Mouse (Mus musculus) R1 (cell line): ENCODE measurements around the gene Bace2.

Experiments
- DNase-seq: peaks from one replicate; pipeline ENCODE4 v3.0.0-alpha.2; 2018; ENCODE audit warnings: low read depth, low spot score

Bace2 gene

GRCm38 (mm10) chr16:97401741-97402140 lies 45.2 kb downstream of the Bace2 start:
- DNase-seq = no peak

DNA sequence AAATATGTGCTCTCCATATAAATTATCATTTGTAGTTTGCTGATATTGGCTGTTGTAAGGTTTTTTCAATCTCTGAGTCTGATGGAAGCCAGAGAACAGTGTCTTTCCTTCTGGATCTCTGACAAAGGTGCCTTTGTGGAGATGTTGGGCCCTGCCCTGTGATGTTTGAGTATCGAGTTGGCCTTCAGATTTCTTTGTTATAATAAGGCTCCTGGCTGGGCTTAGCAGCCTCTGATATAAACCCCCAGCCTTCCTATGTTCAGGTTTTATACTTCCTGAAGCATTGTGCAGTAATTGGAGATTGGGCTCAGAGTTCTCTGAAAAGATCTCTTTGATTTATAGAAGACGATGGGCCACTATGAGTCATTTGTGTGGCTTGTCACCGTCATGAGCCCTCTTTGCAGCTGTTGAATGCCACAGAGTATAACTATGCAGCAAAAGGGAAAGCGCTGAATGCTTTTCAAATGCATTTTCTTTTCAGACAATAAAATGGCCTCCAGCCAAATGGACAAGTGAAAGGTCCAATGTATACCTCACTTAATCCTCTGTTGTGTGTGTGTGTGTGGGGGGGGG lies 45.8 kb downstream of the Bace2 start:
- DNase-seq = no peak

- no peak for DNase-seq
These were observed 49.0 kb downstream of the Bace2 start for GRCm38 (mm10) chr16:97405476-97406012.

DNA sequence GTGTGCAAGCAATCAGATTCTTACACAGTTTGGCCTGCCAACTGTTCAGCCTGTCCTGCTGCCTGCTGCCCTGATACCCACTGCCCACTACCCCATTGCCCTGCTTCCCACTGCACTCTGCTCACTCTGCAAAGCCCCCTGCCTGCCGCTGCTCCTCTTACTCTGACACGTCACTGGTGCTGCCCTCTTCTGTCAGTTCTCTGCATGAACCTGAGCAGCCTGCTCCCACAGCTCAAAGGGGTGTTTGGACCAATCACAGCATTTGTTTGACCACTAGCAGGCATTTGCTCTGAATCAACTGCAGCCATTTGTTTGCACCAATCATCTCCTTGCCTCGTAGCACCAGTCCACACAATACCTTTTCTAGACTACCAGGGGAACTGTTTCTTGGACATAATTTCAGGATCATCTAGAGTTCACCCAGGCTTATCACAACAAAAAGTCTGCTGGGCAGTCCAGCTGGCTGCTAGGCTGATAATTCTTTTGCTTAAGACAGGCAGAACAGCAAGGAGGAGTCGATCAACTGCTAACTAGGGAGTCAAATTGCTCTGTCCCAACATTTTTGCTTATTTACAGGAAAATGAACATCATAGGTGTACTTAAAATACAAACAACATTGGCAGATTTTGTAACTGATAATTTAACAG lies 61.5 kb downstream of the Bace2 start:
- peak; percentile 77 for DNase-seq

DNA sequence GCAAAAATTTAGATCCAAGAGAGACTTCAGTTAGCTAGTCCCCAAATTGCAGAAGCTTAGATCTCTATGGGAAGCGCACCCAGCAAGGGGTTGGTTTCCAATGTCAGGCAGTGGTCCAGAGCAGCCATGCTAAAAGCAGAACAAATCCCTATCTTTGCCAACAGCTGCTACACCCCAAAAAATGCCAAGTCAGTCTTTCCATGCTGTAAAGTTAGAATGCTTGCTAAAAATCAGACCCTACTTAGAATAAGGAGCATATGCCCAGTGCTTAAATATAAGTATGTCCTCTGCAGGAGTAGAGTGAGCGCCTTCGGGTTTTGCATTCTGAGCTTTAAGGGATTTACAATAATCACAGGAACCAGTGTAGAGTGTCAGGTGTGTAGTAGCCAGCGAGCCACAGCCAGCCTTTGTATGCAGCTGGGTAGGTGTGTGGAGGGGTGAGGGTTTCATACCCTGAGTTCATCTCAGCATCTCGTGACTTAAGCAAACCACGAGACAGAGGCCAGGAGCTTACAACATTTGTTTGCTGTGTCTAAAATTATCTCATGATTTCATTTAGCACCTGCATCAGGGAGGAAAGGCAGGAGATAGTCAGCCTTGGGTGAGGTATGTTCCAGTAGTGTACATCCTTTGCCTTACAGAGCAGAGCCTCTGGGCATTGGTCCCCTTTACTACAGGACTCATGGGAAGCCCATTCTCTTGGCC lies 62.4 kb downstream of the Bace2 start:
- DNase-seq = no peak

- no peak for DNase-seq
These were observed 65.1 kb downstream of the Bace2 start for GRCm38 (mm10) chr16:97421671-97422070.

DNA sequence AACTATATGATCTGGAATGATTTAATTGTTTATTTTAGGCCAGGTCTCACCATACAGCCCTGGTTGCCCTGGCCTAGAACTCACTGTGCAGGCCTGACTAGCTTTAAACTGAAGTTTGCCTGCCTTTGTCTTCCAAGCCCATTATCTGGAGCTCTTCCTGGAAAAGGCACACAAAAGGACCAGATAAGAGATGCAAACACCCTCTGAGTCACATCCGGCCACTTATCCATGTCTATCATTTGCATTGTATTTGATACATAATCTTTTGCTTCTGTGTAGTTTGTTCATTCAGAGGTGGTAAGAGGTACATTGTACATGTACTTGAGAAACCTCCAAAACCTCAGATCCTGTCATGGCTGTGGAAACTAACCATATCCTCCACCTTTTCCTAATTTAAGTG lies 67.1 kb downstream of the Bace2 start:
- no peak for DNase-seq

- DNase-seq = no peak
These were observed 71.5 kb downstream of the Bace2 start for GRCm38 (mm10) chr16:97428026-97428425.

DNA sequence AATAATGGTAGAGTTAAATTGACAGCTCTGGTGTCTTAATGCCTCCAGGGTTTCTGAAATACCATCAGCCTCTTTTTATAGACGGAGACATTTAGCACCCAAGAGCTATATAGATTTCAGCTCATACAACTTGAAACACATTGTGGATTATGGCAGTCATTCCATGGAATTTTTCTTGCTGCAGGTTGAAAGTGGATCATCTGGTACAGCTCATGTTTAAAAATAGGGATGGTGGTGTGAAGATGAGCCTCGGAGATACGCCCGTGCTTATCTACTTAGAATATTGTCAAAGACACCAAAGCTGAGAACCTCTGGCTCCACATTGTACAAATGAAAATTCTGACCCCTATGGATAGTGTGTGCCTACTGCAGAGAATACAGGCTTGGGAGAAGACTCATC lies 73.5 kb downstream of the Bace2 start:
- DNase-seq = no peak

GRCm38 (mm10) chr16:97431328-97431727 lies 74.8 kb downstream of the Bace2 start:
- no peak for DNase-seq

GRCm38 (mm10) chr16:97434206-97434605 lies 77.7 kb downstream of the Bace2 start:
- DNase-seq = no peak

GRCm38 (mm10) chr16:97437448-97438056 lies 81.0 kb downstream of the Bace2 start:
- DNase-seq = no peak

GRCm38 (mm10) chr16:97438191-97438590 lies 81.6 kb downstream of the Bace2 start:
- no peak for DNase-seq

GRCm38 (mm10) chr16:97441967-97442366 lies 85.4 kb downstream of the Bace2 start:
- DNase-seq = no peak

GRCm38 (mm10) chr16:97443670-97444263 lies 87.2 kb downstream of the Bace2 start:
- peak; percentile 86 for DNase-seq

DNA sequence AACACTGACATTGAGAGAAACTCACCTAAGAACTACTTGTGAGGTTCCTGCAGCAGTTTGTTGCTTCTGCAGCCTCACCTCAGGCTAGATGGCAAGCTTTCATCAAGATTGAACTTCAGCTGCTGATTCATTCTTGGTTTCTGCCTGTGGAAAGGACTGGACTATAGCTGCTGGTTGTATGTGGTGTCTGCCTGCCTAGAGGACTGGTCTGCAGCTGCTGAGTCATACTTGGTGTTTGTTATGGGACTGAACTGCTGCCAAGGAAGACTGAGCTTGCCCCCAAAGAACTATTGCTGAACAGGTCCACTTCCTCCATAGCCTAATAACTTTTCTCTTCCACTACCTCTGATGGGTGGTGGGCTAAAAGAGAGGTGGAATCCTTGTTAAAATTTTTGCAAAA lies 90.8 kb downstream of the Bace2 start:
- DNase-seq = no peak

DNA sequence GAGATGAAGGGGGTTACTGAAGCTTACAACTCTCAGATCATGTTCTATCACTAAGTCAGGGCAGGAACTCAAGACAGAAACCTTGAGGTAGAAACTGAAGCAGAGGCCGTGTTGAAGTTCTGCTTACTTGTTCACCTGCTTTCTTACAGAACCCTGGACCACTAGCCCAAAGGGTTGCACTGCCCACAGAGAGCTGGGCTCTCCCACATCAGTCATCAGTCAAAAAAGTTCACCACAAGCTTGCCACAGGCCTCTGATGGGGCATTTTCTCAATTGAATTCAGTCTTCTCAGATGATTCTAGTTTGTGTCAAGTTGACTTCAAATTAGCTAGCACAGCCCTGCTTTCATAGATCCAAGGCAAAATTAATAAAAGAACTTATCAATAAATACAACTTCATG lies 103.3 kb downstream of the Bace2 start:
- DNase-seq = no peak

GRCm38 (mm10) chr16:97461271-97461670 lies 104.7 kb downstream of the Bace2 start:
- DNase-seq = no peak

DNA sequence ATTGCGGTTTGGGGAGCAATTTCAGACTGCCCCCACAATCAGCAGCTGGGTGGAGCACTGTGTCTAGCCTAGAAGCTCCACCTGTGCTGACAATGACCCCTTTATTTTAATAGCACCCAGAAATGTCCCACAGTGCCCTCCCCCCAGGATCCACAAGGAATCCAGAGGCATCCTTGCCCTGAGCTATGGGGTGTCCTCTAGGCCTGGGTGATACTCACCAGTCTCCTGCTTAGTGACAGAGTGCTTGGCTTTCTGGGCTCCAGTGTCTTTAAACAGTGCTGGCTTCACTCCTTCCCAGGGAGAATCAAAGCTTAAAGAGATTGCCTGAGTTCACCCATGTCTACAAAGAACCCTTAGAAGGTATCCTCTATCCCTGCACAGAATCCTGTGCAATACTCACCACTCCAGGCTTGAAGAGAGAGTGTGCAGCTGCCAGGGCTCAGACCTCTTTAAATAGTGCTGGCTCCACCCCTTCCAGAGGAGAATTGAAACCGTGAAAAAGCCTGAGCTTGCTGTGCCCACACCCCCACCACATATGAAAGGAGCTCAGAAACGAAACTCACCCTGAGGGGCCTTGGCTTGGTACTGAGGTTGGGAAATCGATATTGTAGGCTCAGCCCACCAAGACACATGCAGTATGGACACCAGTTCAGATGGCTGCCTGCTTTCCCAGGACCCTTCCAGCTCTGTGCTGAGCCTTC lies 106.1 kb downstream of the Bace2 start, which contains the start of gene Mx1:
Gene Mx1, minus strand, starts transcription at position 427 of the 701 bp plus-strand sequence.
- DNase-seq = no peak

GRCm38 (mm10) chr16:97466182-97466957 lies 109.8 kb downstream of the Bace2 start:
- DNase-seq = no peak
